Comparison of ENCODE assay signal across 10 mouse cellular contexts in the genomic region with DNA sequence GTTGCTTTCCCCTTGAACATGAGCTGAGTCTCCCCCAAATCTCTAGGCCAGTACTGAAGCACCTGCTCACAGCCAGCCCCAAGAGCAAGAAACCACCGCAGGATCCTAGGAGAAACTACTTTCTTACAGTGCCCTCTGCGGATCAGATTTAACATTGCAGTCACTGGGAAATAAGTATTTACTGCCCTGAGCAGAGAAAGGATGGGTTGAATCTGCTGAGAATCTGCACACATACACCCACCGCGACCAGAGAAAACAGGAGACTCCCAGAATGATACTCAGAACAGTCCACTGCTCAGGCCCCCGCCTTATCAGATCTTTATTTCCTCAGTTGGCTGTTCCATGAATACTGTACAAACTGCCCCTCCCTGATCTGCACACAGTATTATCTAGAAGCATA. TPM values are rescaled to one million over a fixed set of nuclear protein-coding genes. Genes with fewer than 3 reads are reported as not detected.
A peak's percentile ranks its signal among the peaks of the same experiment; 100 is the strongest.
DNase-seq lines count a peak whose midpoint lies in the region; ATAC-seq and TF ChIP-seq lines count a peak whose summit lies in the region.
"Had no signal": no experiment of that assay in that cellular context is flagged by ENCODE, and none has a peak within 500 bp of the region (broad histone marks: within the 10 kb centered on the region; RNA-seq: fewer than 3 reads in every experiment).

No protein-coding gene starts in this region.

- peak in 1 of 2 experiments; percentile 60; a peak in 2 of 4 replicates for TF ChIP-seq CTCF in CH12.LX (conservative IDR thresholded peaks at IDR 0.05 in 1 of 2, IDR thresholded peaks at IDR 0.05 in 1 of 2; ENCODE audit: low read depth in 2 of 2, low read length in 2 of 2)

- peak; percentile 70 for ATAC-seq in hindbrain, embryonic 13.5 days (ENCODE audit: low FRiP score)
- no peak for ATAC-seq in megakaryocyte-erythroid progenitor cell, adult 5-6 weeks (replicated peaks; ENCODE audit: low FRiP score, low TSS enrichment, poor library complexity, severe bottlenecking)

- in situ Hi-C loops in CH12.LX (cut with MboI; ENCODE audit: low pct_ligation_motif_present, low pct_unique_long_range_greater_than_20kb, low sequenced_read_pairs) = no loop called here

- WGBS in hindbrain, embryonic 13.5 days = 28% methylated on average over 5 of the region's 5 CpGs

- H3K9me3 ChIP-seq in CH12.LX (replicated peaks; ENCODE audit: low read length) = no peaks in the 10 kb centered on the region
- H3K9me3 ChIP-seq in hindbrain, embryonic 13.5 days = no peaks in the 10 kb centered on the region
- H3K9me3 ChIP-seq: G1E; lung, embryonic 15.5 days had no signal

- H3K9ac ChIP-seq in CH12.LX (ENCODE audit: insufficient read depth, low read depth) = no peak overlapping the region
- no peak overlapping the region for H3K9ac ChIP-seq in hindbrain, embryonic 13.5 days
- H3K9ac ChIP-seq: lung, embryonic 15.5 days had no signal

- TF ChIP-seq EP300 in CH12.LX (IDR thresholded peaks at IDR 0.05; ENCODE audit: low read length) = no peak

- H3K27ac ChIP-seq in CH12.LX (ENCODE audit: insufficient read depth, low read depth) = no peak overlapping the region
- H3K27ac ChIP-seq in hindbrain, embryonic 13.5 days = no peak overlapping the region
- H3K27ac ChIP-seq: lung, embryonic 15.5 days had no signal

- no peaks in the 10 kb centered on the region for H3K79me2 ChIP-seq in CH12.LX (replicated peaks; ENCODE audit: control insufficient read depth, extremely low read depth, insufficient read depth, poor library complexity, severe bottlenecking)

- H3K4me2 ChIP-seq in CH12.LX (ENCODE audit: insufficient read depth, low read depth, poor library complexity, severe bottlenecking) = no peak overlapping the region
- no peak overlapping the region for H3K4me2 ChIP-seq in hindbrain, embryonic 13.5 days
- H3K4me2 ChIP-seq: lung, embryonic 15.5 days had no signal

- H3K4me1 ChIP-seq in CH12.LX (ENCODE audit: control insufficient read depth in 1 of 2, insufficient read depth in 2 of 2) = no peaks in the 10 kb centered on the region
- H3K4me1 ChIP-seq in hindbrain, embryonic 13.5 days (replicated peaks) = no peaks in the 10 kb centered on the region
- H3K4me1 ChIP-seq: lung, embryonic 15.5 days had no signal

- TF ChIP-seq RAD21 in CH12.LX (IDR thresholded peaks at IDR 0.05; ENCODE audit: low read depth, low read length) = peak; percentile 55

- TF ChIP-seq POLR2A in CH12.LX (IDR thresholded peaks at IDR 0.05; ENCODE audit: low read depth, low read length) = no peak

- no peak overlapping the region for H3K4me3 ChIP-seq in CH12.LX (replicated peaks in 1 of 3; ENCODE audit: low read depth in 2 of 3, low read length in 2 of 3, poor library complexity in 1 of 3)
- no peak overlapping the region for H3K4me3 ChIP-seq in hindbrain, embryonic 13.5 days
- H3K4me3 ChIP-seq: lung, embryonic 15.5 days had no signal

- peak; percentile 21 for DNase-seq in gastrocnemius, postnatal 10 days
- no peak for DNase-seq in gastrocnemius, adult 18-20 months (ENCODE audit: low spot score)
- peak; percentile 3 for DNase-seq in CH12.LX (ENCODE audit: extremely low read depth)
- DNase-seq in cerebellum, adult 9-10 months = peak; percentile 20
- DNase-seq in lung, postnatal 14 days = peak; percentile 6
- DNase-seq in spleen, postnatal 36 days (ENCODE audit: low spot score in 2 of 2) = no peak

- dilution Hi-C loops in CH12.LX (cut with MboI; ENCODE audit: extremely low pct_ligation_motif_present, extremely low pct_unique_long_range_greater_than_20kb, low sequenced_read_pairs) = no loop called here

- peaks cover 40% of the 10 kb centered on the region for H3K27me3 ChIP-seq in CH12.LX (replicated peaks)
- H3K27me3 ChIP-seq in hindbrain, embryonic 13.5 days = no peaks in the 10 kb centered on the region
- H3K27me3 ChIP-seq: lung, embryonic 15.5 days had no signal

- H3K36me3 ChIP-seq in CH12.LX (replicated peaks in 1 of 2; ENCODE audit: control insufficient read depth in 1 of 2, insufficient read depth in 1 of 2, low read length in 1 of 2) = no peaks in the 10 kb centered on the region
- H3K36me3 ChIP-seq in hindbrain, embryonic 13.5 days = no peaks in the 10 kb centered on the region
- H3K36me3 ChIP-seq: G1E; lung, embryonic 15.5 days had no signal

TF ChIP-seq in CH12.LX, 34 proteins besides CTCF, POLR2A, EP300 and RAD21:
- TF ChIP-seq SIN3A (IDR thresholded peaks at IDR 0.05; ENCODE audit: low read length) = no peak
- no peak for TF ChIP-seq E2F4 (IDR thresholded peaks at IDR 0.05; ENCODE audit: insufficient replicate concordance, low read depth, low read length)
- peak; percentile 51 for TF ChIP-seq SMC3 (IDR thresholded peaks at IDR 0.05; ENCODE audit: low read depth, low read length)

RNA-seq across cellular contexts. Expression of a gene that starts 19.5 kb away (rescaled TPM):
- total RNA-seq in gastrocnemius, postnatal 10 days (2021) = not detected
- total RNA-seq in gastrocnemius, adult 18-20 months (2021) = not detected
- total RNA-seq in CH12.LX (2012; rRNA removed) (not detected in 2 replicates), CH12.LX (2014; rRNA removed) (not detected in 2 replicates)
- polyA plus RNA-seq in CH12.LX (2012; ENCODE audit: insufficient read length, low read depth) = not detected in 2 replicates
- polyA plus RNA-seq in hindbrain, embryonic 13.5 days (2015; fragmentation: Nextera tagmentation; extraction: Ambion mirVana) = not detected in 2 replicates
- not detected in 2 replicates for total RNA-seq in megakaryocyte-erythroid progenitor cell, adult 5-6 weeks (2014; fragmentation: Nextera tagmentation)
- total RNA-seq in megakaryocyte-erythroid progenitor cell, adult 5-6 weeks (2017) = not detected in 2 replicates
- polyA plus RNA-seq: G1E; lung, embryonic 15.5 days had no signal

Comparison
In these comparisons a context has a peak if more than half of its experiments do, and no peak if none do; other contexts are left out.
1. DNase-seq: peak in gastrocnemius, postnatal 10 days (single experiment), CH12.LX (single experiment), cerebellum, adult 9-10 months (single experiment) and lung, postnatal 14 days (single experiment); none in gastrocnemius, adult 18-20 months (single experiment) and spleen, postnatal 36 days (0 of 2).